In genomic region chr17:6776123-6776522, GRCm38 (mm10) we compare ENCODE assay signal across 17 mouse cellular contexts. TPM values are rescaled to one million over a fixed set of nuclear protein-coding genes. Genes with fewer than 3 reads are reported as not detected.
A peak's percentile ranks its signal among the peaks of the same experiment; 100 is the strongest.
DNase-seq lines count a peak whose midpoint lies in the region; ATAC-seq and TF ChIP-seq lines count a peak whose summit lies in the region.
"Had no signal": no experiment of that assay in that cellular context is flagged by ENCODE, and none has a peak within 500 bp of the region (broad histone marks: within the 10 kb centered on the region; RNA-seq: fewer than 3 reads in every experiment).

No protein-coding gene starts in this region.

- TF ChIP-seq POLR2A in spleen, adult 2 months (IDR thresholded peaks at IDR 0.05; ENCODE audit: low read depth, low read length): no peak

- H3K27me3 ChIP-seq in forebrain, embryonic 10.5 days (ENCODE audit: poor library complexity, severe bottlenecking): peaks cover 22% of the 10 kb centered on the region
- no peaks in the 10 kb centered on the region for H3K27me3 ChIP-seq in forebrain, embryonic 16.5 days (replicated peaks; ENCODE audit: control insufficient read depth, insufficient read depth, low read length)
- no peaks in the 10 kb centered on the region for H3K27me3 ChIP-seq in kidney, embryonic 14.5 days (ENCODE audit: control insufficient read depth, insufficient read depth, low read length)
- H3K27me3 ChIP-seq in spleen, adult 2 months (ENCODE audit: control insufficient read depth, insufficient read depth, low read length): no peaks in the 10 kb centered on the region
- no peaks in the 10 kb centered on the region for H3K27me3 ChIP-seq in stomach, postnatal 0 days (ENCODE audit: control insufficient read depth, insufficient read depth, low read length)
- H3K27me3 ChIP-seq: heart, embryonic 12.5 days; limb, embryonic 15.5 days had no signal

- peaks cover 78% of the 10 kb centered on the region for H3K4me1 ChIP-seq in forebrain, embryonic 10.5 days
- peaks cover 36% of the 10 kb centered on the region for H3K4me1 ChIP-seq in forebrain, embryonic 16.5 days (replicated peaks; ENCODE audit: control insufficient read depth, insufficient read depth, low read length)
- peaks cover 46% of the 10 kb centered on the region for H3K4me1 ChIP-seq in kidney, embryonic 14.5 days (ENCODE audit: control insufficient read depth, insufficient read depth, low read length)
- peaks cover 56% of the 10 kb centered on the region for H3K4me1 ChIP-seq in spleen, adult 2 months (ENCODE audit: control insufficient read depth, insufficient read depth, insufficient read length)
- H3K4me1 ChIP-seq in stomach, postnatal 0 days (replicated peaks; ENCODE audit: control insufficient read depth, insufficient read depth): no peaks in the 10 kb centered on the region

- no peaks in the 10 kb centered on the region for H3K9me3 ChIP-seq in forebrain, embryonic 10.5 days
- no peaks in the 10 kb centered on the region for H3K9me3 ChIP-seq in forebrain, embryonic 16.5 days (ENCODE audit: control insufficient read depth, low read length)
- H3K9me3 ChIP-seq in kidney, embryonic 14.5 days (ENCODE audit: control insufficient read depth, low read length): no peaks in the 10 kb centered on the region
- no peaks in the 10 kb centered on the region for H3K9me3 ChIP-seq in stomach, postnatal 0 days (ENCODE audit: control insufficient read depth, low read length)
- H3K9me3 ChIP-seq: heart, embryonic 12.5 days; limb, embryonic 15.5 days; neural tube, embryonic 13.5 days had no signal

- peak overlapping the region; percentile 3; the same call in 1 of the 2 replicates for H3K4me3 ChIP-seq in forebrain, embryonic 10.5 days
- no peak overlapping the region for H3K4me3 ChIP-seq in forebrain, embryonic 16.5 days (replicated peaks; ENCODE audit: low read length)
- H3K4me3 ChIP-seq in kidney, embryonic 14.5 days (ENCODE audit: low read length): no peak overlapping the region
- H3K4me3 ChIP-seq in spleen, adult 2 months (ENCODE audit: extremely low read depth, insufficient read depth, insufficient read length): no peak overlapping the region
- no peak overlapping the region for H3K4me3 ChIP-seq in stomach, postnatal 0 days (ENCODE audit: low read depth, low read length)
- H3K4me3 ChIP-seq: heart, embryonic 12.5 days; layer of hippocampus, adult 2 months; limb, embryonic 15.5 days; neural tube, embryonic 13.5 days had no signal

- H3K36me3 ChIP-seq in forebrain, embryonic 10.5 days (replicated peaks): peaks cover 19% of the 10 kb centered on the region
- H3K36me3 ChIP-seq in forebrain, embryonic 16.5 days (ENCODE audit: control insufficient read depth, insufficient read depth): no peaks in the 10 kb centered on the region
- H3K36me3 ChIP-seq in kidney, embryonic 14.5 days (ENCODE audit: control insufficient read depth, insufficient read depth, low read length): no peaks in the 10 kb centered on the region
- H3K36me3 ChIP-seq in spleen, adult 2 months (ENCODE audit: control insufficient read depth, insufficient read depth, low read length): peaks cover 5% of the 10 kb centered on the region; the same call in 1 of the 2 replicates
- H3K36me3 ChIP-seq in stomach, postnatal 0 days (ENCODE audit: control insufficient read depth, insufficient read depth, low read length): no peaks in the 10 kb centered on the region
- H3K36me3 ChIP-seq: heart, embryonic 12.5 days; limb, embryonic 15.5 days; neural tube, embryonic 13.5 days had no signal

- no peak overlapping the region for H3K4me2 ChIP-seq in forebrain, embryonic 16.5 days (ENCODE audit: low read length)
- H3K4me2 ChIP-seq in kidney, embryonic 14.5 days (replicated peaks; ENCODE audit: low read depth, low read length): no peak overlapping the region
- no peak overlapping the region for H3K4me2 ChIP-seq in stomach, postnatal 0 days (replicated peaks; ENCODE audit: low read depth)
- H3K4me2 ChIP-seq: heart, embryonic 12.5 days; limb, embryonic 15.5 days; neural tube, embryonic 13.5 days had no signal

- ATAC-seq in forebrain, embryonic 16.5 days: no peak
- no peak for ATAC-seq in kidney, embryonic 14.5 days (ENCODE audit: low FRiP score, low TSS enrichment)
- no peak for ATAC-seq in stomach, postnatal 0 days (ENCODE audit: low FRiP score, low TSS enrichment)
- ATAC-seq: inflammation-experienced regulatory T-cells, adult 6 months; liver, postnatal 0 days had no signal

- WGBS in forebrain, embryonic 10.5 days: 54% methylated on average over 6 of the region's 6 CpGs
- WGBS in forebrain, embryonic 16.5 days: 36% methylated on average over 6 of the region's 6 CpGs
- WGBS in kidney, embryonic 14.5 days: 53% methylated on average over 6 of the region's 6 CpGs
- WGBS in spleen, adult 2 months: 89% methylated on average over 6 of the region's 6 CpGs
- 42% methylated on average over 6 of the region's 6 CpGs for WGBS in stomach, postnatal 0 days

- no peak for DNase-seq in forebrain, embryonic 10.5 days (ENCODE audit: extremely low spot score, low spot score)
- DNase-seq in kidney, postnatal 10 days: no peak
- no peak for DNase-seq in spleen, adult 2 months (ENCODE audit: low read depth in 1 of 2, low spot score in 2 of 2)
- no peak for DNase-seq in spleen, adult 12 weeks (ENCODE audit: low spot score)
- DNase-seq in stomach, postnatal 0 days (ENCODE audit: low spot score): no peak
- no peak for DNase-seq in gastrocnemius, postnatal 10 days
- DNase-seq: cerebellum, adult 11 months; gastrocnemius, postnatal 25 days; liver, postnatal 0 days; spleen, adult 18-20 months had no signal

- H3K27ac ChIP-seq in forebrain, embryonic 10.5 days: peak overlapping the region; percentile 70
- no peak overlapping the region; the same call in 1 of the 2 replicates for H3K27ac ChIP-seq in forebrain, embryonic 16.5 days (ENCODE audit: low read length)
- H3K27ac ChIP-seq in kidney, embryonic 14.5 days (ENCODE audit: low read depth, low read length): peak overlapping the region; percentile 25; the same call in 1 of the 2 replicates
- H3K27ac ChIP-seq in spleen, adult 2 months (ENCODE audit: insufficient read depth, low read length): 0 out of 2 replicates have a peak overlapping the region, but pooled peaks have one; percentile 41
- H3K27ac ChIP-seq in stomach, postnatal 0 days (replicated peaks): peak overlapping the region; percentile 49; the same call in 1 of the 2 replicates
- H3K27ac ChIP-seq: layer of hippocampus, adult 2 months; limb, embryonic 15.5 days; neural tube, embryonic 13.5 days had no signal

- TF ChIP-seq EP300 in stomach, postnatal 0 days (optimal IDR thresholded peaks at IDR 0.05): no peak

- no peak overlapping the region; the same call in 1 of the 2 replicates for H3K9ac ChIP-seq in forebrain, embryonic 16.5 days (replicated peaks; ENCODE audit: low read depth, low read length)
- no peak overlapping the region for H3K9ac ChIP-seq in kidney, embryonic 14.5 days (ENCODE audit: low read depth, low read length)
- no peak overlapping the region for H3K9ac ChIP-seq in stomach, postnatal 0 days (ENCODE audit: low read length)
- H3K9ac ChIP-seq: heart, embryonic 12.5 days; limb, embryonic 15.5 days; liver, postnatal 0 days; neural tube, embryonic 13.5 days had no signal

- no peak for TF ChIP-seq CTCF in spleen, adult 2 months (IDR thresholded peaks at IDR 0.05; ENCODE audit: extremely low read depth, insufficient read depth, insufficient read length, insufficient replicate concordance)
- no peak for TF ChIP-seq CTCF in stomach, postnatal 0 days (IDR thresholded peaks at IDR 0.05; ENCODE audit: low read depth)

RNA-seq across cellular contexts. Expression of gene Ezr, which starts 6.5 kb away (rescaled TPM):
- polyA plus RNA-seq in forebrain, embryonic 10.5 days (2016; fragmentation: Nextera tagmentation; extraction: Ambion mirVana): 103 and 116 TPM in 2 replicates
- 100 and 127 TPM in 2 replicates for polyA plus RNA-seq in forebrain, embryonic 16.5 days (2015; fragmentation: Nextera tagmentation; extraction: Ambion mirVana)
- polyA plus RNA-seq in kidney, embryonic 14.5 days (2014; fragmentation: Nextera tagmentation; extraction: Ambion mirVana): 96.7 and 158 TPM in 2 replicates
- polyA plus RNA-seq in spleen, adult 2 months (2012; rRNA removed): 63.0 and 73.5 TPM in 2 replicates
- polyA plus RNA-seq in stomach, postnatal 0 days (2015; fragmentation: Nextera tagmentation; extraction: Ambion mirVana): 289 and 299 TPM in 2 replicates
- total RNA-seq in gastrocnemius, postnatal 10 days (2021): 10 to 100 TPM; 24.0 to 24.9 TPM
